Mouse (Mus musculus) fibroblast of lung, adult 2 months (primary cell): Measurements from ENCODE around the gene Smarca4.
A peak's percentile ranks its signal among the peaks of the same experiment; 100 is the strongest.

Experiments used
- DNase-seq: peaks from one replicate; pipeline ENCODE4 v3.0.0-alpha.2; 2011; ENCODE audit warnings: low read depth

Gene Smarca4

GRCm38 (mm10) chr9:21723377-21724146 is 107.6 kb downstream of the Smarca4 start, which contains the start of gene Ldlr:
Gene Ldlr (plus strand): TSS chr9:21723483.
- DNase-seq: peak; percentile 88

GRCm38 (mm10) chr9:21724147-21724536 is 108.2 kb downstream of the Smarca4 start:
- peak; percentile 84 for DNase-seq

GRCm38 (mm10) chr9:21725224-21726121 is 109.5 kb downstream of the Smarca4 start:
- no peak for DNase-seq

- no peak for DNase-seq
These were observed 110.4 kb downstream of the Smarca4 start for GRCm38 (mm10) chr9:21726218-21726975.

- no peak for DNase-seq
These were observed 112.4 kb downstream of the Smarca4 start for GRCm38 (mm10) chr9:21728261-21728832.

- peak; percentile 65 for DNase-seq
These were observed 113.3 kb downstream of the Smarca4 start for GRCm38 (mm10) chr9:21729264-21729663.

GRCm38 (mm10) chr9:21732288-21732687 is 116.3 kb downstream of the Smarca4 start:
- DNase-seq: no peak

GRCm38 (mm10) chr9:21733446-21733845 is 117.5 kb downstream of the Smarca4 start:
- DNase-seq: no peak

GRCm38 (mm10) chr9:21733989-21734388 is 118.0 kb downstream of the Smarca4 start:
- no peak for DNase-seq

- DNase-seq: no peak
These were observed 119.2 kb downstream of the Smarca4 start for GRCm38 (mm10) chr9:21735126-21735525.

GRCm38 (mm10) chr9:21736580-21736979 is 120.6 kb downstream of the Smarca4 start:
- no peak for DNase-seq

GRCm38 (mm10) chr9:21737188-21737587 is 121.2 kb downstream of the Smarca4 start:
- no peak for DNase-seq

- no peak for DNase-seq
These were observed 122.8 kb downstream of the Smarca4 start for GRCm38 (mm10) chr9:21738776-21739175.

- DNase-seq: no peak
These were observed 124.5 kb downstream of the Smarca4 start for GRCm38 (mm10) chr9:21740427-21740826.

- DNase-seq: no peak
These were observed 125.5 kb downstream of the Smarca4 start for GRCm38 (mm10) chr9:21741514-21741913.

GRCm38 (mm10) chr9:21747238-21747774 is 131.3 kb downstream of the Smarca4 start:
- DNase-seq: no peak

GRCm38 (mm10) chr9:21748033-21748432 is 132.1 kb downstream of the Smarca4 start:
- no peak for DNase-seq

- DNase-seq: no peak
These were observed 132.5 kb downstream of the Smarca4 start for GRCm38 (mm10) chr9:21748491-21748890.

- DNase-seq: no peak
These were observed 133.6 kb downstream of the Smarca4 start for GRCm38 (mm10) chr9:21749382-21750118.

- no peak for DNase-seq
These were observed 134.4 kb downstream of the Smarca4 start for GRCm38 (mm10) chr9:21750370-21750769.

- peak; percentile 80 for DNase-seq
These were observed 135.4 kb downstream of the Smarca4 start for GRCm38 (mm10) chr9:21751347-21751746.
